In the genomic region with DNA sequence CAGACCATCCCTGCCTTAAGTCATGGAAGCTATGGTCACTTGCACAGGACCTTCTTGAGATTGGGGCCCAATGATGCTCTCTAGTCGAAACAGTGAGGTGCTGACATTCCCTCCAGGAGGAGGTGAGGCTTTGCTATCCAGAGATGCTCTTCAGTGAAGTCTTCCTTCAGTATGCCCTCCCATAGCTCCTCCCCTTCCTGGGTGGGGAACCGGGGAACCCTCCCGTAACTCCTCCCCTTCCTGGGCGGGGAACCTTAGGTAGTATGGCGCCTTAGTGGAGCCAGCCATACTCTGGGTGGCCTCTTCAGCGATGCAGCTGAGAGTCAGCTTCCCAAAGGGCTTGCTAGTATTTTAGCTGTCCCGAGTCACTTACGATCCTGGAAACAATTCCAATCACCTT, we compare ENCODE assay signal across 26 mouse cellular contexts. TPM values are rescaled to one million over a fixed set of nuclear protein-coding genes. Genes with fewer than 3 reads are reported as not detected.
"Had no signal": no experiment of that assay in that cellular context is flagged by ENCODE, and none has a peak within 500 bp of the region (broad histone marks: within the 10 kb centered on the region; RNA-seq: fewer than 3 reads in every experiment).

No protein-coding gene starts in this region.

- H3K9me3 ChIP-seq: limb, embryonic 10.5 days; limb, embryonic 13.5 days; liver, embryonic 15.5 days; midbrain, embryonic 10.5 days; midbrain, embryonic 15.5 days; neural tube, embryonic 12.5 days; neural tube, embryonic 15.5 days had no signal

- DNase-seq: kidney, adult 18-20 months; kidney, adult 9 months; kidney, postnatal 14 days; kidney, postnatal 4 days; liver; lung, adult 2 months; lung, postnatal 14 days; lung, postnatal 4 days; right cerebral cortex, adult 18-20 months; right cerebral cortex, postnatal 14 days; right cerebral cortex, postnatal 4 days; thymus, adult 2 months; thymus, postnatal 14 days; thymus, postnatal 4 days had no signal

- H3K9ac ChIP-seq: limb, embryonic 13.5 days; liver, embryonic 12.5 days; liver, embryonic 15.5 days; midbrain, embryonic 15.5 days; neural tube, embryonic 12.5 days; neural tube, embryonic 15.5 days had no signal

- H3K27me3 ChIP-seq: limb, embryonic 13.5 days; liver, embryonic 15.5 days; midbrain, embryonic 15.5 days; neural tube, embryonic 12.5 days; neural tube, embryonic 15.5 days had no signal

- H3K4me1 ChIP-seq: limb, embryonic 13.5 days; liver, embryonic 12.5 days; liver, embryonic 15.5 days; neural tube, embryonic 12.5 days had no signal

- H3K4me3 ChIP-seq: limb, embryonic 10.5 days; limb, embryonic 13.5 days; liver, embryonic 12.5 days; liver, embryonic 15.5 days; midbrain, embryonic 10.5 days; midbrain, embryonic 15.5 days; neural tube, embryonic 12.5 days; neural tube, embryonic 15.5 days had no signal

- H3K36me3 ChIP-seq: limb, embryonic 10.5 days; limb, embryonic 13.5 days; liver, embryonic 12.5 days; liver, embryonic 15.5 days; midbrain, embryonic 10.5 days; midbrain, embryonic 15.5 days; neural tube, embryonic 12.5 days; neural tube, embryonic 15.5 days had no signal

- H3K27ac ChIP-seq: limb, embryonic 10.5 days; limb, embryonic 13.5 days; liver, embryonic 12.5 days; liver, embryonic 15.5 days; midbrain, embryonic 10.5 days; midbrain, embryonic 15.5 days; neural tube, embryonic 12.5 days; neural tube, embryonic 15.5 days; stomach, postnatal 0 days had no signal

RNA-seq across cellular contexts. Expression of a gene that starts 18.0 kb away (rescaled TPM):
- total RNA-seq: megakaryocyte progenitor cell, adult 5-6 weeks had no signal
- polyA plus RNA-seq: liver, embryonic 15.5 days; thymus, adult 2 months had no signal

RNA-seq across cellular contexts. Expression of a gene that starts 30.3 kb away (rescaled TPM):
- total RNA-seq: megakaryocyte progenitor cell, adult 5-6 weeks had no signal

RNA-seq across cellular contexts. Expression of a gene that starts 50.8 kb away (rescaled TPM):
- total RNA-seq: left cerebral cortex, postnatal 25 days; megakaryocyte progenitor cell, adult 5-6 weeks had no signal
- polyA plus RNA-seq: liver, embryonic 12.5 days; liver, embryonic 15.5 days; lung, embryonic 16.5 days; neural tube, embryonic 15.5 days had no signal
